In the genomic region with DNA sequence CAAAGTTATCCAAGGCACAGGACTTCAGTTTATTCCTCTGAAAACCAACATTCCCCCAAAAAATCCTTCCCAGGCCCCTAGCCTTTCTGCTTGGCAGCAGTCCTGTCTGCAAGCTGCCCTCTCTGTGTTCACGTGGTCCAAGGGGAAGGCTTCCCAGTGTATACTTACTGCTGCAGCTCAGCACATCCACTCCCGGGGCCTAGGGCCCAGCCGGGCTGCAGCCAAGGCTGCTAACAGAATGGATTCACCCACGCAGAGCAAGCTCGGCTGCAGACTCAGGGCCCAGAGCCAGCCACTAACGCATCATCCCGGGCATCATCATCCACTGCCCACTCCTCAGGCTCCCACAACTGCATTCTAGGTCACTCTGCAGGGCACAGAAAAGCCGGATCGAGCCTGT, we compare ENCODE assay signal across 12 mouse cellular contexts. TPM values are rescaled to one million over a fixed set of nuclear protein-coding genes. Genes with fewer than 3 reads are reported as not detected.
A peak's percentile ranks its signal among the peaks of the same experiment; 100 is the strongest.
DNase-seq lines count a peak whose midpoint lies in the region; ATAC-seq lines count a peak whose summit lies in the region.
"Had no signal": no experiment of that assay in that cellular context is flagged by ENCODE, and none has a peak within 500 bp of the region (broad histone marks: within the 10 kb centered on the region; RNA-seq: fewer than 3 reads in every experiment).

No protein-coding gene starts in this region.

- H3K36me3 ChIP-seq in hindbrain, embryonic 14.5 days (replicated peaks; ENCODE audit: control insufficient read depth, insufficient read depth): no peaks in the 10 kb centered on the region
- H3K36me3 ChIP-seq in neural tube, embryonic 13.5 days: no peaks in the 10 kb centered on the region
- H3K36me3 ChIP-seq: kidney, embryonic 15.5 days had no signal

- peak; percentile 52; the same call in 1 of the 2 replicates for ATAC-seq in hindbrain, embryonic 14.5 days (ENCODE audit: low FRiP score)
- 0 out of 2 replicates have a peak, but pooled peaks have one; percentile 42 for ATAC-seq in neural tube, embryonic 13.5 days (ENCODE audit: low read depth)

- WGBS in hindbrain, embryonic 14.5 days: 62% methylated on average over 9 of the region's 9 CpGs
- 59% methylated on average over 9 of the region's 9 CpGs for WGBS in neural tube, embryonic 13.5 days

- peak overlapping the region; percentile 22; the same call in 1 of the 2 replicates for H3K27ac ChIP-seq in hindbrain, embryonic 14.5 days
- peak overlapping the region; percentile 68 for H3K27ac ChIP-seq in neural tube, embryonic 13.5 days (replicated peaks)
- H3K27ac ChIP-seq: kidney, embryonic 15.5 days had no signal

- DNase-seq in left cerebral cortex, postnatal 4 days: peak; percentile 79
- DNase-seq in left cerebral cortex, adult 11 months (ENCODE audit: low spot score): no peak
- DNase-seq in gastrocnemius, postnatal 14 days: peak; percentile 55
- DNase-seq in hindbrain, embryonic 14.5 days (ENCODE audit: low spot score): no peak
- no peak for DNase-seq in right cerebral cortex, postnatal 14 days
- DNase-seq in spleen, postnatal 14 days (ENCODE audit: low spot score in 2 of 2): no peak
- DNase-seq in kidney, adult 11 months: no peak
- DNase-seq: adrenal gland, postnatal 10 days; cerebellum, postnatal 25 days had no signal

- H3K4me1 ChIP-seq in hindbrain, embryonic 14.5 days (replicated peaks; ENCODE audit: control insufficient read depth, insufficient read depth, low read length): peaks cover 76% of the 10 kb centered on the region
- peaks cover 97% of the 10 kb centered on the region for H3K4me1 ChIP-seq in neural tube, embryonic 13.5 days (replicated peaks)

- H3K4me3 ChIP-seq in hindbrain, embryonic 14.5 days (replicated peaks; ENCODE audit: low read length): no peak overlapping the region
- H3K4me3 ChIP-seq in neural tube, embryonic 13.5 days: no peak overlapping the region; the same call in 1 of the 2 replicates
- H3K4me3 ChIP-seq: kidney, embryonic 15.5 days had no signal

- peak overlapping the region; percentile 51 for H3K9ac ChIP-seq in hindbrain, embryonic 14.5 days
- peak overlapping the region; percentile 58 for H3K9ac ChIP-seq in neural tube, embryonic 13.5 days
- H3K9ac ChIP-seq: kidney, embryonic 15.5 days had no signal

- intact Hi-C loops in left cerebral cortex, postnatal 4 days (cut with DNase I): no loop called here
- intact Hi-C loops in gastrocnemius, postnatal 14 days (cut with DNase I; ENCODE audit: low total_unique reads): no loop called here

- H3K27me3 ChIP-seq in hindbrain, embryonic 14.5 days (ENCODE audit: control insufficient read depth, insufficient read depth, low read length): no peaks in the 10 kb centered on the region
- H3K27me3 ChIP-seq in neural tube, embryonic 13.5 days: no peaks in the 10 kb centered on the region

- peak overlapping the region; percentile 50 for H3K4me2 ChIP-seq in hindbrain, embryonic 14.5 days (replicated peaks)
- peak overlapping the region; percentile 47 for H3K4me2 ChIP-seq in neural tube, embryonic 13.5 days
- H3K4me2 ChIP-seq: liver, embryonic 11.5 days had no signal

- H3K9me3 ChIP-seq in hindbrain, embryonic 14.5 days (ENCODE audit: control insufficient read depth, low read length): no peaks in the 10 kb centered on the region
- no peaks in the 10 kb centered on the region for H3K9me3 ChIP-seq in neural tube, embryonic 13.5 days
- H3K9me3 ChIP-seq: kidney, embryonic 15.5 days had no signal

RNA-seq across cellular contexts. Expression of a gene that starts 46.8 kb away (rescaled TPM):
- 1 to 10 TPM; 2.1 to 2.7 TPM for total RNA-seq in left cerebral cortex, postnatal 4 days (2021)
- 10 to 100 TPM in 1 of 2 experiments, 1 to 10 TPM in 1; 9.6 to 12.4 TPM for total RNA-seq in gastrocnemius, postnatal 14 days (2021)
- polyA plus RNA-seq in hindbrain, embryonic 14.5 days (2014; fragmentation: Nextera tagmentation; extraction: Ambion mirVana): 26.9 and 32.8 TPM in 2 replicates
- polyA plus RNA-seq in neural tube, embryonic 13.5 days (2015; fragmentation: Nextera tagmentation; extraction: Ambion mirVana): 23.9 and 24.1 TPM in 2 replicates

Comparison
In these comparisons a context has a peak if more than half of its experiments do, and no peak if none do; other contexts are left out.
1. DNase-seq: peak in left cerebral cortex, postnatal 4 days (single experiment) and gastrocnemius, postnatal 14 days (single experiment); none in left cerebral cortex, adult 11 months (single experiment), hindbrain, embryonic 14.5 days (single experiment), right cerebral cortex, postnatal 14 days (single experiment), spleen, postnatal 14 days (0 of 2) and kidney, adult 11 months (single experiment).